In genomic region chr4:57140992-57141717, GRCm38 (mm10) we compare ENCODE assay signal across 7 mouse cellular contexts. TPM values are rescaled to one million over a fixed set of nuclear protein-coding genes. Genes with fewer than 3 reads are reported as not detected.
A peak's percentile ranks its signal among the peaks of the same experiment; 100 is the strongest.
DNase-seq lines count a peak whose midpoint lies in the region; ATAC-seq and TF ChIP-seq lines count a peak whose summit lies in the region.

No protein-coding gene starts in this region.

- 20% methylated on average over 15 of the region's 15 CpGs for WGBS in hindbrain, embryonic 14.5 days
- 23% methylated on average over 15 of the region's 15 CpGs for WGBS in midbrain, postnatal 0 days

- peaks cover 17% of the 10 kb centered on the region; the same call in 1 of the 2 replicates for H3K27me3 ChIP-seq in hindbrain, embryonic 14.5 days (ENCODE audit: control insufficient read depth, insufficient read depth, low read length)
- no peaks in the 10 kb centered on the region; the same call in 1 of the 2 replicates for H3K27me3 ChIP-seq in midbrain, postnatal 0 days (ENCODE audit: insufficient read depth, low read length)

- H3K4me3 ChIP-seq in left cerebral cortex, adult 2 months, result peak overlapping the region; percentile 71
- H3K4me3 ChIP-seq in cortical plate, adult 2 months (ENCODE audit: insufficient read depth, low read length), result peak overlapping the region; percentile 77
- H3K4me3 ChIP-seq in hindbrain, embryonic 14.5 days (replicated peaks; ENCODE audit: low read length), result peak overlapping the region; percentile 66
- peak overlapping the region; percentile 65 for H3K4me3 ChIP-seq in midbrain, postnatal 0 days (ENCODE audit: low read depth, low read length)

- H3K9ac ChIP-seq in hindbrain, embryonic 14.5 days, result peak overlapping the region; percentile 81
- peak overlapping the region; percentile 81; the same call in 1 of the 2 replicates for H3K9ac ChIP-seq in midbrain, postnatal 0 days (replicated peaks; ENCODE audit: low read length, poor library complexity, severe bottlenecking)

- DNase-seq in left cerebral cortex, adult 2 months (ENCODE audit: extremely low spot score in 1 of 2, low spot score in 2 of 2), result peak in 1 of 2 experiments; percentile 28
- DNase-seq in left cerebral cortex, adult 8-10 months (ENCODE audit: low spot score in 2 of 2), result no peak
- no peak for DNase-seq in hindbrain, embryonic 14.5 days (ENCODE audit: low spot score)
- DNase-seq in midbrain, postnatal 0 days (ENCODE audit: low spot score), result peak; percentile 15
- DNase-seq in urinary bladder, adult 18-20 months (ENCODE audit: low spot score in 2 of 2), result no peak
- DNase-seq in ovary, adult 18-20 months (ENCODE audit: low spot score), result no peak

- H3K9me3 ChIP-seq in hindbrain, embryonic 14.5 days (ENCODE audit: control insufficient read depth, low read length), result no peaks in the 10 kb centered on the region
- H3K9me3 ChIP-seq in midbrain, postnatal 0 days (ENCODE audit: low read length), result no peaks in the 10 kb centered on the region

- peak overlapping the region; percentile 82 for H3K4me2 ChIP-seq in hindbrain, embryonic 14.5 days (replicated peaks)
- H3K4me2 ChIP-seq in midbrain, postnatal 0 days (ENCODE audit: low read depth, low read length, poor library complexity, severe bottlenecking), result peak overlapping the region; percentile 84

- H3K36me3 ChIP-seq in hindbrain, embryonic 14.5 days (replicated peaks; ENCODE audit: control insufficient read depth, insufficient read depth), result no peaks in the 10 kb centered on the region
- no peaks in the 10 kb centered on the region for H3K36me3 ChIP-seq in midbrain, postnatal 0 days (ENCODE audit: insufficient read depth, low read length)

- H3K27ac ChIP-seq in left cerebral cortex, adult 2 months, result peak overlapping the region; percentile 53
- no peak overlapping the region for H3K27ac ChIP-seq in cortical plate, adult 2 months (ENCODE audit: insufficient read depth, low read length)
- no peak overlapping the region for H3K27ac ChIP-seq in hindbrain, embryonic 14.5 days
- H3K27ac ChIP-seq in midbrain, postnatal 0 days (ENCODE audit: low read depth, low read length), result no peak overlapping the region

- H3K4me1 ChIP-seq in cortical plate, adult 2 months (ENCODE audit: control insufficient read depth, insufficient read depth, low read length), result peaks cover 4% of the 10 kb centered on the region; the same call in 1 of the 2 replicates
- H3K4me1 ChIP-seq in hindbrain, embryonic 14.5 days (replicated peaks; ENCODE audit: control insufficient read depth, insufficient read depth, low read length), result peaks cover 24% of the 10 kb centered on the region
- peaks cover 7% of the 10 kb centered on the region for H3K4me1 ChIP-seq in midbrain, postnatal 0 days (ENCODE audit: insufficient read depth, low read length)

- intact Hi-C loops in left cerebral cortex, adult 2 months (cut with DNase I), result loop anchor here (10.0 kb wide), 1 partner anchor 134 kb away; no protein-coding TSS in a partner anchor

- ATAC-seq in hindbrain, embryonic 14.5 days (ENCODE audit: low FRiP score), result no peak
- ATAC-seq in midbrain, postnatal 0 days (ENCODE audit: low FRiP score), result no peak

- TF ChIP-seq POLR2A in cortical plate, adult 2 months (IDR thresholded peaks at IDR 0.05; ENCODE audit: extremely low read depth, insufficient read depth, low read length), result no peak

- TF ChIP-seq CTCF in left cerebral cortex, adult 2 months (IDR thresholded peaks at IDR 0.05), result no peak
- TF ChIP-seq CTCF in cortical plate, adult 2 months (IDR thresholded peaks at IDR 0.05; ENCODE audit: extremely low read depth, insufficient read depth, low read length), result no peak
- TF ChIP-seq CTCF in midbrain, postnatal 0 days (IDR thresholded peaks at IDR 0.05), result no peak

RNA-seq across cellular contexts. Expression of gene Epb41l4b, which starts 2.1 kb away (rescaled TPM):
- total RNA-seq in left cerebral cortex, adult 2 months (2021), result 10 to 100 TPM; 37.7 to 42.8 TPM
- total RNA-seq in left cerebral cortex, adult 8-10 months (2022), result 10 to 100 TPM; 30.5 to 45.1 (median 34.8) TPM
- 17.7 and 19.2 TPM in 2 replicates for polyA plus RNA-seq in cortical plate, adult 2 months (2012; rRNA removed)
- polyA plus RNA-seq in hindbrain, embryonic 14.5 days (2014; fragmentation: Nextera tagmentation; extraction: Ambion mirVana), result 3.8 and 4.2 TPM in 2 replicates
- 12.3 and 14.9 TPM in 2 replicates for total RNA-seq in midbrain, postnatal 0 days (2014; rRNA removed)
- 3.1 and 3.2 TPM in 2 replicates for polyA plus RNA-seq in midbrain, postnatal 0 days (2015; fragmentation: Nextera tagmentation; extraction: Ambion mirVana)
